Mouse (Mus musculus) activated CD4-positive, CD25-positive, alpha-beta regulatory T cell (primary cell): Measurements from ENCODE around the gene Tprkb. TPM values are rescaled to one million over a fixed set of nuclear protein-coding genes. Genes with fewer than 3 reads are reported as not detected.

Source experiments
- polyA plus RNA-seq, 2 experiments: library from polyadenylated mRNA; unstranded; fragments of 100-300 nt; shearing (Covaris generic); gene quantifications; one replicate each; pipeline ENCODE4 v1.2.1; 2017

Tprkb gene
- 10 to 100 TPM; 49.9 to 56.6 TPM for polyA plus RNA-seq

DNA sequence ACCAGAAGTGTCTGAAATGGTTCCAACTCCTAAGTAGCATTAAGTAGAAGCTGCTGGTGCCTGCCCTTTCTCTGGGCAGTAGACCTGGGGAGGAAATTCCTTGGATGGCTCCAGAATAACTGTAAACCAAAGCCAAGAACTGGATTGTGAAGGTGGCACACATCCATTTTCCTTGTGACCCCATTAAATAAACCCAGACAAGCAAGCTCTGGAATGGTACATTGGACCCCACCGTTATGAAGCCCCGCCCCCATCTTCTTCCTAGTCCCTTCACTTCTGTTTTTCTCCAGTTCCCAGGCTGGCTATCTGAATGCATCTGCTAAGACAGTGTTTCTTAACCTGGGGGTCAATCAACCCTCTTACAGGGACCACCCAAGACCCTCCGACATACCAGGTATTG lies at the start of gene Tprkb:
TSS of gene Tprkb (plus strand) at position 279 of the 400 bp plus-strand sequence.

DNA sequence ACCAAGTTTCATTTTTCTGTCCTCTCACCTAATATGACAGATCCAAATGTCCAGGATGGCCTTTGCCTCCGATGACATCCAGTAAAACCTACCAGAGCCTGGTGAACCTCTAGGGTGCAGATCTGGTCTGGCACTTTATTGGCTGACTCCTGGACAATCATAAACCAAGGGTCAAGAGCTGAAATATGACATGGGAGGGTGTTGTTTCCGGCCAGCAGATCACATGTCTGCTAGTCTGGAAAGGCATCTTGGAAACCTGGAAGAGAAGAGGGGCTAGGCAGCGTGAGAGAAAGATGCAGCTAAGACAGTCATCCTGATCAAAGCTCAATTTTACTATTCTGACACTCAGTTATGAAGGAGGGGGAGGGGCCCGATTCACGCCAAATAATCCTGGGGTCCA lies 42.7 kb upstream of the Tprkb start, which contains the start of gene Nat8f2:
TSS of gene Nat8f2 (minus strand) at position 153 of the 400 bp plus-strand sequence.

DNA sequence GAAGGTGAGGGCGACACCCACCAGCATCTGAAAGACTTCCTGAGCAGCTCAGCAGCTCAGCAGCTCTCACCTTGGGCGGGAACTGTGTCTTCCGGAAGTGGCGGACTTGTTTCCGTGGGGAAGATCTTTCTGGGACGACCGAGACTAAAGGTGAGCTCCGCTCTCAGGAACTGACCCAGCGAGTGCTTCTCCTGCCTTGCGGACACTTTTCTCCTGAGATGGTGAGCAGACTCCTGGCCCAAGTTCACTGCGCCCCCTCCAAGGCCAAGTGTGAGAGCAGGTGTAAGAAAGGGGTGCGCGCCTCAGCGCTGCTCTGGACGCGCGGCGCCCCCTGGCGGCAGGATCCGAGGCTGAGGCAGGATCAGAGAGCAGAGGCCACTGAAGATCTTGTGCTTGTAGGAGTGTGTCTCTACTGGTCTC lies 7.0 kb upstream of the Tprkb start, which contains the start of gene Nat8f4:
TSS of gene Nat8f4 (minus strand) at position 243 of the 420 bp plus-strand sequence.

DNA sequence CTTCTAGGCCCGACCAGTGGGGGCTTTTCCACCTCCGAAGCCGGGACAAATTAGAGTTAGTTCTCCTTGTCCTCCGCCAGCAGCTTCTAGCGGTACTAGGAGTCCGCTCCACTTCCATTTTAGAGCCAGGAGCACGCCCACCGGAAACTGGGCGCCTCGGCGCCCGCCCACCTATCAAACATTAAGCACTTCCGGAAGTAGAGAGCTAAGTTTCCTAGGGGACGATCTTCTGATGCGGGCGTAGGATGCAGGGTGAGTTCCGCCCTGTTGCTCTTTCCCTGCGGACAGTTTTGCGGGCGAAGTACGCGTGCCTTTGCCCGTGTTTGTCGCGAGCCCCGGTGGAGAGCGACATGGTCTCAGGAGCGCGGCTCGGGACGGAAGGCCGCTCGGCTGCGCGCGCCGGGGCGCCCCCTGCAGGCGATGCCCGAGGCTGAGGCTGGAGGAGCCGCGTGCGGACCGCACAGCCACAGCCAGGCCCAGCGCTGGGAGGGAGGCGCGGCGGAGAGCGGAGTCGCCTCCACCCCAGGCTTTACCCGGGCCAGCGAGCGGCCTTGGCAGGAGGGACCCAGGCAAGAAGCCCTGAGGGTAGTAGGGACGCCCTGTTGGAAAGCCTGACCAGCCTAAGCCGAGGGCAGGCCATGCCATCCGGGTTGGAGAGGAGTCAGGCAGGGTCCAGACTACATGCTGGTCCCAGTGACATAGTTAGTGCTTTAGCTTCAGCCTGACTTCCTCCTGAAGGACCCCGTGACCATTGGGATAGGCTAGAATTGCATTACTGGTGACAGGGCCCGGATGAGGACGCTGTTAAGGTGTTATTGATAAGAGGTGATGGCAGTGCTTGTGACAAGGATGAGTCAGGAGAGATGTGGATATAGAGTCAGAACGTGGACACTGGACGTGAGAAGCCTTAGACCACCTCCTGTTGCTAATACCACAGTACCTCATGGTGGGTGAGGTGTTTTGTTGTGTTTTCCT lies 4.2 kb downstream of the Tprkb start, which contains the start of gene Nat8f1:
TSS of gene Nat8f1 (minus strand) at position 149 of the 975 bp plus-strand sequence.

DNA sequence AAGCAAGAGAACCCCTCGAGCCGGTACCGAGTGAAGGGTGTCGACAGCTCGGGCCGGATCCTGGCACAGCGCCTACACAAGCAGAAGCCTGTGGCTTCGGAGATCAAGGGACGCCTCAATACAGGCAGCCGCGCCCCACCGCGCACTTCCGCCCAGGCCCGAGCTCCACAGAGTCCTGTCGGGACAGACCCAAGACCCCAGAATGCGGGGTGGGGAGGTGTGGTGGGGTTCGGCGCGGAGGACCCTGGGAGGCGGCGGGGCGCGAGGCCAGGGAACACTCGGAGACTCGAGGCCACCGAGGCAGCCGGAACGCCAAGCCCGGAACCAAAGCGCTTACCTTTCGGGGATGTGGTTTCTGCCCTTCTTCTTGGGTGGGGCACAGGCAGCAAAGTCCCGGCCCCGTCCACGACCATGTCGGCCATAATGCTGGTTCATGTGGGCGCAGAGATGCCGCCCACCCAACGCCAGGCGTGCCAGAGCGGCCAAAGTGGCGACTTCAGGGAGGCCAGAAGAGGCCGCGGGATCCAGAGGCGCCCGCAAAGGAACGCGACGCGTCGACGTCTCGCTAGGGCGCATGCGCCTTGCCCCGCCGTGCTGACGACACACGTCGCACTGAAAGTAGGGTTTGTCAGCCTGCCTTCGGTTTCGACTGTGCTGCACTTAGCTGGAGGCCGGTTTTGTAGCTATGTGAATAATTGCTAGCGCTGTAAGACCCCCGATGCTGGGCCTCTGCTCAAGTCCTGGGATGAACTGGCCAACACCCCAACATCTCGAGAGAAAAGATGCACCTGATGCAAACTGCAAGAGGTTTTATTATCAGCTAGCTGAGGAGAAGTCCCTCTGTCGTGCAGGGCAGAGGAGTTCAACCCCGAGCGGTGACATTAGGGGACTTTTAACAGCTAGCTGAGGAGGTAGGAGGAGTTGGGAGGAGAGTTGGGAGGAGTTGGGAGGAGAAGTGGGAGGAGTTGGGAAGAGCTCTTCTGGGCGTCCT lies 49.7 kb downstream of the Tprkb start, which contains the start of gene Dusp11:
TSS of gene Dusp11 (minus strand) at position 567 of the 991 bp plus-strand sequence.

Other genes starting within 250 kb of the Tprkb start
- gene Nat8f7, start 198.7 kb upstream of the Tprkb start, polyA plus RNA-seq = not detected
- under 1 TPM in 1 of 2 experiments, not detected in 1; 0.39 TPM for gene Nat8f3, start 146.1 kb upstream of the Tprkb start, polyA plus RNA-seq
- gene Nat8f6, start 90.9 kb upstream of the Tprkb start, polyA plus RNA-seq = under 1 TPM in 1 of 2 experiments, not detected in 1; 0.31 TPM
- gene Nat8f5, start 90.9 kb upstream of the Tprkb start, polyA plus RNA-seq = not detected
- gene Nat8, start 79.8 kb upstream of the Tprkb start, polyA plus RNA-seq = not detected
- under 1 TPM in 1 of 2 experiments, not detected in 1; 0.25 TPM for gene Nat8f2, start 42.7 kb upstream of the Tprkb start, polyA plus RNA-seq
- 1 to 10 TPM; 6.4 to 7.2 TPM for gene Nat8f4, start 7.0 kb upstream of the Tprkb start, polyA plus RNA-seq
- 10 to 100 TPM; 10.8 to 11.4 TPM for gene Nat8f1, start 3.8 kb downstream of the Tprkb start, polyA plus RNA-seq
- gene Dusp11, start 49.8 kb downstream of the Tprkb start, polyA plus RNA-seq = 100 to 1,000 TPM; 154 to 179 TPM
- under 1 TPM in 1 of 2 experiments, not detected in 1; 0.36 TPM for gene Figla, start 104.3 kb downstream of the Tprkb start, polyA plus RNA-seq
- under 1 TPM; 0.38 to 0.64 TPM for gene Add2, start 116.8 kb downstream of the Tprkb start, polyA plus RNA-seq